Mouse (Mus musculus) midbrain, embryonic 15.5 days (tissue): ENCODE results near the gene Bivm. TPM values are rescaled to one million over a fixed set of nuclear protein-coding genes. Genes with fewer than 3 reads are reported as not detected.

Source experiments
- ATAC-seq: fragments of 200-750 bp; cut with Nextera tagmentation; replicated peaks from 2 replicates; pipeline ENCODE4 v1.8.0; 2017; ENCODE audit warnings: moderate TSS enrichment
- H3K27ac ChIP-seq: fragments of 300-500 bp; sonication (generic); 2 replicates; pipeline ENCODE4 v1.5.1; 2015; ENCODE audit warnings: mild to moderate bottlenecking, inconsistent platforms
- H3K27me3 ChIP-seq: fragments of 300-500 bp; sonication (generic); replicated peaks from 2 replicates; pipeline ENCODE4 v1.6.1; 2015; ENCODE audit warnings: inconsistent platforms
- H3K36me3 ChIP-seq: fragments of 300-500 bp; sonication (generic); replicated peaks from 2 replicates; pipeline ENCODE4 v1.6.1; 2015; ENCODE audit warnings: inconsistent platforms
- H3K4me1 ChIP-seq: fragments of 300-500 bp; sonication (generic); 2 replicates; pipeline ENCODE4 v1.6.1; 2015; ENCODE audit warnings: inconsistent platforms
- H3K4me2 ChIP-seq: fragments of 300-500 bp; sonication (generic); 2 replicates; pipeline ENCODE4 v1.6.1; 2015; ENCODE audit warnings: inconsistent platforms, mild to moderate bottlenecking, moderate library complexity
- H3K4me3 ChIP-seq: fragments of 300-500 bp; sonication (generic); 2 replicates; pipeline ENCODE4 v1.5.1; 2015; ENCODE audit warnings: mild to moderate bottlenecking, inconsistent platforms
- H3K9ac ChIP-seq: fragments of 300-500 bp; sonication (generic); 2 replicates; pipeline ENCODE4 v1.6.1; 2015; ENCODE audit warnings: mild to moderate bottlenecking, inconsistent platforms
- H3K9me3 ChIP-seq: fragments of 300-500 bp; sonication (generic); 2 replicates; pipeline ENCODE4 v1.6.1; 2016; ENCODE audit warnings: inconsistent platforms
- WGBS: fragments of 180-500 bp; shearing (Covaris S2); methylation state at CpG from one replicate; pipeline ENCODE4 v1.1.7; 2015; ENCODE audit warnings: mixed read lengths; 5-methylcytosine and 5-hydroxymethylcytosine counted together
- polyA plus RNA-seq: library from polyadenylated mRNA; unstranded; fragments of >200 nt; fragmentation: Nextera tagmentation; extraction: Ambion mirVana; gene quantifications from 2 replicates; pipeline ENCODE4 v1.2.1, GENCODE M21; 2015

Gene Bivm
- polyA plus RNA-seq, 1 experiment from 2014 or later, result 30.9 TPM

DNA sequence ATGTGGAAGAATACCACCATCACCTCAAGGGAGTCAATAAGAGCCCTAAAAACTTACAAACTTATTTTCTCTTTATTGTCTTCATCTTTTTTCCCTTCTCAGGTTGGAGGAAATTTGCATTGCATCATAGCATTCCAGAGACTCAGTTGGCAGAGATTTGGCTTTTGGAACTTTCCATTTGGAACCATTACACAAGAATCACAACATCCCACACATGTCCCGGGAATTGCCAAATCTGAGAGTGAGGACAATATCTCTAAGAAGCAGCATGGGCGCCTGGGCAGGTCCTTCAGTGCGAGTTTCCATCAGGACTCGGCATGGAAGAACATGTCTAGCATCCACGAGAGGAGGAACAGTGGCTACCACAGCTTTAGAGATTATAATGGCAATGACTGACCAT lies 24.0 kb downstream of the Bivm start:
- WGBS, result 90% methylated on average over 5 of the region's 5 CpGs
- no peak overlapping the region for H3K4me3 ChIP-seq
- peaks cover 7% of the 10 kb centered on the region for H3K4me1 ChIP-seq
- H3K9ac ChIP-seq, result no peak overlapping the region
- H3K27ac ChIP-seq, result no peak overlapping the region
- peaks cover 21% of the 10 kb centered on the region for H3K36me3 ChIP-seq
- no peaks in the 10 kb centered on the region for H3K27me3 ChIP-seq
- no peak overlapping the region for H3K4me2 ChIP-seq
- no peaks in the 10 kb centered on the region for H3K9me3 ChIP-seq
- ATAC-seq, result no peak

DNA sequence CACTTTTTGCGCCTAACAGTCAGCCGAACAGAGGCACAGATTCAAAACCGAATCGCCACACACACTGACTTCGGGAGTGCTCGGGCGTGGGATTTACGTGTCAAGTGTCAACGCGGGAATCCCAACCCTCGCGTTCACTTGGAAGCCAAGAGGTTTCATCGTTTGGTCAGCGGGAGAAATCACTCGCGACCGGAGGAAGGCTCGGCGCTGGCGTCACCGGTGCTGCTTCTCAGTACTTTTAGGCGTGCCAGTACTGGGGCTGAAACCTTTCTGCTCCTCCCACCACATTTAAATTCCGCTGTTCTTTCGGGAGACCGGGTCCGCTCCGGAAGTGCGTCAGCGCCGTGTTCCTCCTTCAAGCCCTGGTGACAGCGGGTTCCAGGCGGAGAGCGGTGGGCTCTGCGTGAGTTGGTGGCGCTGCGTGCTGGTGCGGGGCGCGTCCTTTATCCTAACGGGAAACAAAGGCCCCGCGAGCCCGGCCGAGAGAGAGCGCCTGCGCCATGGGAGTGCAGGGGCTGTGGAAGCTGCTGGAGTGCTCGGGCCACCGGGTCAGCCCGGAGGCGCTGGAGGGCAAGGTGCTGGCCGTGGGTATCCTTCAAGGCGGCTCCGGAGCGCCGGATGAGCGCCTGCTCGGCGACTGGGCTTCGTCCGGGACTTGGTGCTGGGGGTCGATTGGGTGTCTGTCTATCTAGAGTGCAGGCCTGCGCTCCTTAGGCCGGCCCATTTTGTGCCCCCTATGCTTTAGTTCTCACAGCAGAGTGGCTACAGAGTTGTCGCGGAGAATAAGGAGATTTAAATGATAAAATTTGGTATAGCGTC lies 29.0 kb downstream of the Bivm start, which contains the start of gene Ercc5:
TSS of gene Ercc5 (plus strand) at position 182 of the 819 bp plus-strand sequence.
- Histone ChIP-seq H3K4me2 (peak within 1 kb of the TSS; percentile 71), H3K36me3 (peaks cover 5% of the 10 kb centered on the region), H3K27me3 (no peaks in the 10 kb centered on the region), H3K4me3 (peak within 1 kb of the TSS; percentile 71), H3K9ac (peak within 1 kb of the TSS; percentile 91), H3K9me3 (no peaks in the 10 kb centered on the region), H3K27ac (peak within 1 kb of the TSS; percentile 97), H3K4me1 (peaks cover 14% of the 10 kb centered on the region)
- under 1% methylated on average over 66 of the region's 66 CpGs for whole genome bisulfite sequencing
- peak; percentile 98 for ATAC-seq

DNA sequence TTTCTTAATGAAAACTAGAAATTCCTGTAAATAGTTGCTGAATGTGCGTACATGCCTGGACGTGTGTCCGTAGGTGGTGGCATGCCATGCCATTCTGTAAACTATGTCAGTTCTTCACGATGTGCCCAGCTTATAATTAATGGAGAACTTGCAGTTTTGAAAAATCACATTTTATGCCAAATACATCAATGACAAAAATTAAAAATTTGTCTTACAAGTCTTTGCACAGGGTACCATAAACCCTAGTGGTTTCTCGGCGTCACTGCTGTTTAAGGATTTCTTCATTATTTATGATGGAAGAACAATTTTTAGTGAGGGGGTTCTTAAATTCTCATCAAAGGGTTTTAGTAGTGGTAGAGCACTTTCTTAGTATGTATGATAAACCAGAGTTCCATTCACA lies 29.9 kb downstream of the Bivm start:
- Histone ChIP-seq H3K4me1 (peaks cover 14% of the 10 kb centered on the region), H3K4me3 (peak overlapping the region; percentile 71), H3K9me3 (no peaks in the 10 kb centered on the region), H3K27me3 (no peaks in the 10 kb centered on the region), H3K9ac (peak overlapping the region; percentile 91), H3K4me2 (peak overlapping the region; percentile 71), H3K27ac (peak overlapping the region; percentile 97), H3K36me3 (no peaks in the 10 kb centered on the region; the same call in 1 of the 2 replicates)
- 33% methylated on average over 6 of the region's 6 CpGs for WGBS
- no peak for ATAC-seq

DNA sequence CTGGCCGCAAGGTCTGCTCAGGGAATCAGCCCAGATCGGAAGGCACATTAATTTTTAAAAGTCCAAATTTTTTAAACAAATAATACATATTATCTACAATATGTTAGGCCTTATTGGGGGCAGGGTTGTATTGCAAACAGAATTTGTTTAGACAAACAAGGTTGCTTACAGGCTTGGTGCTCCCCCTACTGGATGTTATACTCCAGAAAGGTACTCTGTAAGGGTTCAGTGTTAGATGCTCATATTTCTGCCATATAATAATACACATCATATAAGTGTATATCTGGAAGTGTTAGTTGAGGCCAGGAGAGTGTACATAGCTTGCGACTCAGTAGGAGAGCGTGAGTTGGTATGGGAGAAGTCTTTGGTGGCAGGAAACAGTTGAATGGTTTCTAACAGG lies 36.5 kb downstream of the Bivm start:
- no peak overlapping the region for H3K9ac ChIP-seq
- no peak for ATAC-seq
- 98% methylated on average over 4 of the region's 4 CpGs for WGBS
- H3K4me1 ChIP-seq, result no peaks in the 10 kb centered on the region
- no peak overlapping the region for H3K4me2 ChIP-seq
- no peaks in the 10 kb centered on the region for H3K9me3 ChIP-seq
- H3K4me3 ChIP-seq, result no peak overlapping the region
- no peak overlapping the region for H3K27ac ChIP-seq
- H3K36me3 ChIP-seq, result peaks cover 17% of the 10 kb centered on the region
- H3K27me3 ChIP-seq, result no peaks in the 10 kb centered on the region

DNA sequence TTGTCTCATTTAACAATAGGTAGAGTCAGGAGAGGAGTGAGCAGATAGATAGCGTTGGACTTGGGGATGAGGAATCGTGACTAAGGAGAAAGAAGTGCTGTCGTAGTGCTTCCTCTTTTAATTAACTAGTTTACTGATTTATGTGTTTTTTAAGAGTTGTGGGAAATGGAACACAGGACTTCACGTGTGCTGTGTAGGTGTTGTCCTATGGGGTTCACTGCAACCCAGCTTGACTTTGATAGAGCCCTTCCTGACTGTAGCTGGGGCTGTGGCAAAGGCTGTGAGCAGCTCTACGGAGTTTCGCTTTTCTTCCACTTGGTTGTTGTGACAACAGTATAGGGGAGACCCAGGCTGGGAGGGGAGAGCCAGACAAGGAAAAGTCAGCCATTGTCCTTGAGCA lies 39.6 kb downstream of the Bivm start:
- no peak overlapping the region for H3K27ac ChIP-seq
- H3K9me3 ChIP-seq, result no peaks in the 10 kb centered on the region
- 91% methylated on average over 6 of the region's 6 CpGs for WGBS
- no peak for ATAC-seq
- no peaks in the 10 kb centered on the region for H3K4me1 ChIP-seq
- no peak overlapping the region for H3K4me2 ChIP-seq
- H3K4me3 ChIP-seq, result no peak overlapping the region
- peaks cover 38% of the 10 kb centered on the region for H3K36me3 ChIP-seq
- no peaks in the 10 kb centered on the region for H3K27me3 ChIP-seq
- H3K9ac ChIP-seq, result no peak overlapping the region

DNA sequence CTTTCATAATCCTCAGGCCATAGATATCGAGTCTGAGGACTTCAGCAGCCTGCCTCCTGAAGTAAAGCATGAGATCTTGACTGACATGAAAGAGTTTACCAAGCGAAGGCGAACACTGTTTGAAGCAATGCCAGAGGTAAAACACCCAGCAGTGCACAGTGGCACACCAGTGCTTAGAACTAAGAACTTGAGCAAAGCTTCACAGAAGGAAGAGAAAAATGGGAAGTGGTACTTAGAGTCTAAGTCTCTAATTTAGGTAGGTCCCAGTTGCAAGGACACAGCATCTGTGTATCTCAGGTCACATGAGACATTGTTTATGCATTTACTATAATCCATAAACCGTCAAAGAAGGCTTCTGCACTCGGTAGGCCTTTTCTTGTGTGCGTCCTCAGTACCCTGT lies 43.1 kb downstream of the Bivm start:
- ATAC-seq, result no peak
- H3K9ac ChIP-seq, result no peak overlapping the region
- H3K36me3 ChIP-seq, result peaks cover 61% of the 10 kb centered on the region
- H3K4me3 ChIP-seq, result no peak overlapping the region
- no peaks in the 10 kb centered on the region for H3K27me3 ChIP-seq
- 92% methylated on average over 6 of the region's 6 CpGs for WGBS
- H3K27ac ChIP-seq, result no peak overlapping the region
- H3K9me3 ChIP-seq, result no peaks in the 10 kb centered on the region
- H3K4me1 ChIP-seq, result no peaks in the 10 kb centered on the region
- H3K4me2 ChIP-seq, result no peak overlapping the region

DNA sequence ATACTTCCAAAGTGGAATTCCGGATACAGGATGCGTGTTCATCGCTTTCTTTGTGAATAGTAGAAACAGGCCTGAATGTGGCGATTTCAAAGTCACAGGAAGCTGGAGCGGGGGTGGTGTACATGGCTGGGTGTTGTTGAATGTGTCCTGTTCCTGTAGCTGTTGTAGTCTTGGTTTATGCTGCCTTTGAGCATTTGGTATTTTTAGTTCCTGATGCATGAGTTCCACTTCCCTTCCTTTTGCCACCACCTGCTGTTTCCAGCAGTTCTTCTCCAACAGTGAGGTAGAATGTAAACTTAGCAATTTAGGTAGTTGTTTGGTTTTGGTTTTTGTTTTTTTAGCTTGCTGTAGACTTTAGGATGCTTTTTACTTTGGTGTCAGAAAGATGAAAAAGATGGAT lies 43.6 kb downstream of the Bivm start:
- no peaks in the 10 kb centered on the region for H3K9me3 ChIP-seq
- no peak for ATAC-seq
- H3K27ac ChIP-seq, result no peak overlapping the region
- WGBS, result 92% methylated on average over 5 of the region's 5 CpGs
- H3K4me1 ChIP-seq, result no peaks in the 10 kb centered on the region
- H3K36me3 ChIP-seq, result peaks cover 67% of the 10 kb centered on the region
- no peaks in the 10 kb centered on the region for H3K27me3 ChIP-seq
- no peak overlapping the region for H3K9ac ChIP-seq
- no peak overlapping the region for H3K4me3 ChIP-seq
- no peak overlapping the region for H3K4me2 ChIP-seq

DNA sequence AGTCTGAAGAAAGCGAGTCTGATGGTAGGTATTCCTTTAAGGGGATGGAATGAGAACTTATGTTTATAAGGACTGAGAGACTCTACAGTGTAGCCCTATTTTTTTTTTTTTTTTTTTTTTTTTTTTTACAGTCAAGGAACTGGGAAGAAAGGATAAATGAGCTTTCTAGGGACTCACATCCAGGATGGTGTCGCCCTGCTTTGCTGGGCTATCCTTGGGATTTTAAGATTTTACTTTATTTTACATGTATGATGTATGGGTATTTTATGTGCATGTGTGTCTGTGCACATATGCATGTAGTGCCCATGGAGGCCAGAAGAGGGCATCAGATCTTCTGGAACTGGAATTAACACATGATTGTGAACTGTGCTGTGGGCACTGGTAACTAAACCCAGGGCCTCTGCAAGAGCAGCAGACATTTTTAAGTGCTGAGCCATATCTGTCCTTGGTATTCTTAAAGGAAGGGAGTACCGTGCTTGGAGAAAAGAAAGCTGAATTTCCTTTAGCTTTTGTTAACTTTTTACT lies 49.2 kb downstream of the Bivm start:
- no peak overlapping the region for H3K4me2 ChIP-seq

DNA sequence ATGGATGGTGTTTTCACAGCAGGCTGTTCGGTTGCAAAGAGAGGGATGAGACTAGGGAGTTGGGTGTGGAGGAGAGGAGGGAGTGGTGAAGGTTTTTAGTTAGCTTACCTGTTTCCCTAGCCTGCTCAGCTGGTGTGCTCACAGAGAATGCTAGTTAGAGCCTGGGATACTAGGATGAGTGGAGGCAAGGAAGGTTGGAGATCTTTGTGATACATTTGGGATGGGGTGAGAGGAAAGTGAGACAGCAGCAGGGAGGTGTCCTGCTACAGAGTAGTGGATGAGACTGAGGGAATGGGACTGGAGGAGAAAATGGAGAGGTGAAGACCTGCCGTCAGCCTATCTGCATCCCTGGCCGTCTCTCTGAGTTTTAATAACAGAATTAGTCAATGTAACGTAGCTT lies 53.9 kb downstream of the Bivm start:
- no peaks in the 10 kb centered on the region for H3K4me1 ChIP-seq
- no peak overlapping the region for H3K9ac ChIP-seq
- H3K27me3 ChIP-seq, result no peaks in the 10 kb centered on the region
- no peaks in the 10 kb centered on the region for H3K9me3 ChIP-seq
- no peak for ATAC-seq
- H3K27ac ChIP-seq, result no peak overlapping the region
- no peak overlapping the region for H3K4me3 ChIP-seq
- no peak overlapping the region for H3K4me2 ChIP-seq
- H3K36me3 ChIP-seq, result peaks cover 77% of the 10 kb centered on the region
- 95% methylated on average over 4 of the region's 4 CpGs for WGBS

More for the DNA sequence above, 49.2 kb downstream of the Bivm start:
- Histone ChIP-seq H3K4me1 (no peaks in the 10 kb centered on the region), H3K4me3 (no peak overlapping the region), H3K27me3 (no peaks in the 10 kb centered on the region), H3K27ac (no peak overlapping the region), H3K36me3 (peaks cover 72% of the 10 kb centered on the region), H3K9ac (no peak overlapping the region), H3K9me3 (no peaks in the 10 kb centered on the region)
- ATAC-seq, result no peak
- 95% methylated on average over 3 of the region's 3 CpGs for WGBS

DNA sequence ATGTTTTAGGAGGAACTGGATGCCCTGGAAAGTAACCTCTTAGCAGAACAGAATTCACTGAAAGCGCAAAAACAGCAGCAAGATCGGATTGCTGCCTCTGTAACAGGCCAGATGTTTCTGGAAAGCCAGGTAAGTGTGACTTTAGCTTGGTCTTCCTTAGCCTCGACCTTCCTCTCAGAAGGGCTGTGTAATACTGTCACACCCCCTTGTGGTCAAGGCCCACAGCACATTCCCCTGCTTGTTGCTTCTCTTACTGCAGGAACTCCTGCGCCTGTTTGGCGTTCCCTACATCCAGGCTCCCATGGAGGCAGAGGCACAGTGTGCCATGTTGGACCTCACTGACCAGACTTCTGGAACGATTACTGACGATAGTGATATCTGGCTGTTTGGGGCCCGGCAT lies 55.1 kb downstream of the Bivm start:
- peaks cover 69% of the 10 kb centered on the region for H3K36me3 ChIP-seq

DNA sequence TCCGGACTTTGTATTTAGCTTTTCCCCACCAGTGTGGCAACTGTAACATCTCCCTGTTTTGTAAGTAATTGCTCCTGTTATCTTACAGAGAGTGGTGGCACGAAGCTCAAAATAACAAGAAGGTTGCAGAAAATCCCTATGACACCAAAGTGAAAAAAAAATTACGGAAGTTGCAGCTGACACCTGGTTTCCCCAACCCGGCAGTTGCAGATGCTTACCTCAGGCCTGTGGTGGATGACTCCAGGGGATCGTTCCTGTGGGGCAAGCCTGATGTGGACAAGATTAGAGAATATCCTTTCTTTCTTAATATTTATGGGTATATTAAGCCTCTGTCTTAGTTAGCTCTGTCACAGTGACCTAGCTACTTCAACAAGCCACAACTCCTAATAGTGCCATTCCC lies 59.3 kb downstream of the Bivm start:
- Histone ChIP-seq H3K4me2 (no peak overlapping the region), H3K9ac (no peak overlapping the region), H3K27ac (no peak overlapping the region), H3K36me3 (peaks cover 62% of the 10 kb centered on the region), H3K27me3 (no peaks in the 10 kb centered on the region), H3K4me3 (no peak overlapping the region), H3K4me1 (no peaks in the 10 kb centered on the region), H3K9me3 (no peaks in the 10 kb centered on the region)
- no peak for ATAC-seq
- over 99% methylated on average over 5 of the region's 5 CpGs for WGBS

More for the DNA sequence above, 55.1 kb downstream of the Bivm start:
- Histone ChIP-seq H3K9me3 (no peaks in the 10 kb centered on the region), H3K4me3 (no peak overlapping the region), H3K27me3 (no peaks in the 10 kb centered on the region), H3K4me2 (no peak overlapping the region), H3K4me1 (no peaks in the 10 kb centered on the region), H3K9ac (no peak overlapping the region), H3K27ac (no peak overlapping the region)
- no peak for ATAC-seq
- 93% methylated on average over 8 of the region's 8 CpGs for WGBS

DNA sequence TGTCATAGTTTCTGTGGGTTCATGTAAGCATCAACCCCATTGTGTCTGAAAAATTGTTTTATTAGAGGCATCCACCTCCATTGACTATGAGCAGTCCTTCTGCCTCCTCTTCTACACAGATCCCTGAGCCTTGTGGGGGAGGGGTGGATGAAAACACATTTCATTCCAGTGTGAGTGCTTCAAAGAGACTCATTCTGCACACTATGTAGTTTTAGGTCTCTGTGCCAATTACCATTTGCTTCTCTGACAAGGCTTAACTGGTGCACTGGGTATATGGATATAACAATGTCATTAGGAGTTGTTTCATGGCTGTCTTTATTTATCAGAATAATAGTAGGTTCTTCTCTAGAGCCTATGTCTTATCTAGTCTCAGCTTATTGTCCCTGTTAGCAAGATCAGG lies 67.6 kb downstream of the Bivm start:
- Histone ChIP-seq H3K4me2 (no peak overlapping the region), H3K9me3 (no peaks in the 10 kb centered on the region), H3K4me3 (no peak overlapping the region), H3K27me3 (no peaks in the 10 kb centered on the region), H3K36me3 (peaks cover 9% of the 10 kb centered on the region; the same call in 1 of the 2 replicates), H3K27ac (no peak overlapping the region), H3K9ac (no peak overlapping the region), H3K4me1 (no peaks in the 10 kb centered on the region)
- ATAC-seq, result no peak
